Mouse (Mus musculus) erythroblast, embryonic 14.5 days (primary cell): ENCODE measurements around the gene Gm10964.

Source experiments
- GATA1 ChIP-seq: IDR thresholded peaks from 2 replicates; pipeline ENCODE4 v1.6.1; 2012; ENCODE audit warnings: low read length, inconsistent platforms, mixed read lengths
- TAL1 ChIP-seq: IDR thresholded peaks from 3 replicates; pipeline ENCODE4 v1.6.1; 2012; ENCODE audit warnings: low read length, inconsistent platforms, mixed read lengths

- TF ChIP-seq TAL1: no peak
- no peak for TF ChIP-seq GATA1
Measured at GRCm38 (mm10) chr3:103740342-103740741, 1.2 kb downstream of the Gm10964 start.
